Mouse (Mus musculus) neural tube, embryonic 12.5 days (tissue): Measurements from ENCODE around the gene R3hdml. TPM values are rescaled to one million over a fixed set of nuclear protein-coding genes. Genes with fewer than 3 reads are reported as not detected.

Experiments
- ATAC-seq: fragments of 200-750 bp; cut with Nextera tagmentation; 2 replicates; pipeline ENCODE4 v1.8.0; 2017; ENCODE audit warnings: low read depth, mild to moderate bottlenecking, moderate TSS enrichment, moderate library complexity; ENCODE audit not compliant: low FRiP score
- H3K27ac ChIP-seq: fragments of 300-500 bp; sonication (generic); 2 replicates; pipeline ENCODE4 v1.5.1; 2016
- H3K27me3 ChIP-seq: fragments of 300-500 bp; sonication (generic); replicated peaks from 2 replicates; pipeline ENCODE4 v1.6.1; 2016; ENCODE audit warnings: mild to moderate bottlenecking
- H3K36me3 ChIP-seq: fragments of 300-500 bp; sonication (generic); 2 replicates; pipeline ENCODE4 v1.6.1; 2016; ENCODE audit warnings: mild to moderate bottlenecking
- H3K4me1 ChIP-seq: fragments of 300-500 bp; sonication (generic); 2 replicates; pipeline ENCODE4 v1.6.1; 2016
- H3K4me2 ChIP-seq: fragments of 300-500 bp; sonication (generic); replicated peaks from 2 replicates; pipeline ENCODE4 v1.6.1; 2016; ENCODE audit warnings: mild to moderate bottlenecking
- H3K4me3 ChIP-seq: fragments of 300-500 bp; sonication (generic); 2 replicates; pipeline ENCODE4 v1.5.1; 2016
- H3K9ac ChIP-seq: fragments of 300-500 bp; sonication (generic); 2 replicates; pipeline ENCODE4 v1.6.1; 2016; ENCODE audit warnings: mild to moderate bottlenecking
- H3K9me3 ChIP-seq: fragments of 300-500 bp; sonication (generic); 2 replicates; pipeline ENCODE4 v1.6.1; 2016; ENCODE audit warnings: mild to moderate bottlenecking
- WGBS: fragments of 180-500 bp; shearing (Covaris S2); methylation state at CpG from one replicate; pipeline ENCODE4 v1.1.7; 2016; 5-methylcytosine and 5-hydroxymethylcytosine counted together
- polyA plus RNA-seq: library from polyadenylated mRNA; unstranded; fragments of >200 nt; fragmentation: Nextera tagmentation; extraction: Ambion mirVana; gene quantifications from 2 replicates; pipeline ENCODE4 v1.2.1, GENCODE M21; 2016

The R3hdml gene
- polyA plus RNA-seq, 1 experiment from 2014 or later = not detected

DNA sequence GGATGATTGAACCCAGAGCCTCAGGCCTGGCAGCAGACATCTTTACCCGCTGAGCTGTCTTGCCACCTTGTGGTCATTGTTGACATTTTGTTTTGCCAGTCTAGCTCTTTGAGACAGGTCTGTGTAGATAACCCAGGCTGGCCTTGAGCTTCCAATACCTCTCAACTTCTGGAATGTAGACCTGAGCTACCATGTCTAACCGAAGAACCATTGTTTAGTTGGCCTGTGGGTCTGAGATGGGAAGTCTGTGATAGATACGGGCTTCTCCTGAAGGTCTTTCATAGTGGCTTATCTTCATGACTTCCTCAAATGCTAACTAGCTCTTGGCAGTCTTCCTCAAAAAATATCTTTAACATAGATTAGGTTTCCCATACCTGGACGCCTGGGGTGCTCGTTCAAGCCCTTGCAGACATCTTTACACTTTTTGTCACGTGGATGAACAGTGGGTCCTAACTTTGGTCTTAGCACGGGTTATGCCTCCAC, 33.7 kb downstream of the R3hdml start:
- Histone ChIP-seq H3K36me3 (no peaks in the 10 kb centered on the region), H3K9ac (no peak overlapping the region), H3K9me3 (no peaks in the 10 kb centered on the region), H3K4me1 (no peaks in the 10 kb centered on the region), H3K4me2 (no peak overlapping the region), H3K27me3 (no peaks in the 10 kb centered on the region), H3K27ac (no peak overlapping the region), H3K4me3 (no peak overlapping the region)
- 87% methylated on average over 7 of the region's 7 CpGs for WGBS
- ATAC-seq = no peak

DNA sequence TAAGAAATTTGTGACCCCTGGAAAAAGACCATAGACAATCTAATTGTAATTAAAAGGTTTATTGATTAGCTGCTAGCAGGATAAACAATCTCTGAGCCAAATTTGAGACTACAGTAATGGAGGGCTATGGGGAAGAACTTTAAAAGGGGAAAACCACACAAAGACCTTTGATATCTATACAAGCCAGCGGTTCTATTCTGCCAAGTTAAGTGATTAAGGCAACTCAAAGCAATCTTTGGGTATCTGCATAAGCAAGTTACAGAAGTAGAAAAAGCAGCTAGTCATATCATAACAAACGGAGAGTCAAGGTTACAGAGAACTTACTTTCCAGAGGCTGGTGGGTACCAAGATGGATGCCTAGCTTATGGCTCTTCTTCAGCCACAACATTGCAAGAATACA, 35.4 kb downstream of the R3hdml start:
- H3K27ac ChIP-seq = no peak overlapping the region
- ATAC-seq = no peak
- no peaks in the 10 kb centered on the region for H3K36me3 ChIP-seq
- H3K4me3 ChIP-seq = no peak overlapping the region
- WGBS = 91% methylated on average over 2 of the region's 2 CpGs
- H3K27me3 ChIP-seq = no peaks in the 10 kb centered on the region
- H3K4me1 ChIP-seq = no peaks in the 10 kb centered on the region
- H3K4me2 ChIP-seq = no peak overlapping the region
- H3K9me3 ChIP-seq = no peaks in the 10 kb centered on the region
- no peak overlapping the region for H3K9ac ChIP-seq

DNA sequence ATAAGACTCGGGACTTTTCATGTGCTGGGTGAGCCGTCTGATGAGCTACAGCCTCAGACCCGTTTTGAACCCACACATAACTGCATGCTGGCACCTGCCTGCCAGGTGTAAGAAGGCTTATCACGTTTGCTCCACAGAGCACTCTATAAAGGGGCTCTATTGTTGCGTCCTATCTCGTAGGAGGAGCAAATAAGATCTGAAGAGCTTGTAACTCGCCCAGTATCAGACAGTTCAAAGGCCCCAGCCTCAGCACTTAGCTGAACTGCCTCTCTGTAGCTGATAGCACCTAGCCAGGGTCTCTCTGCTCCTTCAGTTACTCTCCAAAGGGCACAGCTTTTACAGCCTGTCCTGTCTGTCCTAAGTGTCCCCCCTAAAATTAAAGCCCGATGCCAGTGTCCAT, 38.3 kb downstream of the R3hdml start:
- Histone ChIP-seq H3K4me3 (no peak overlapping the region), H3K9ac (no peak overlapping the region), H3K4me1 (no peaks in the 10 kb centered on the region), H3K27me3 (no peaks in the 10 kb centered on the region), H3K4me2 (no peak overlapping the region), H3K27ac (no peak overlapping the region), H3K36me3 (no peaks in the 10 kb centered on the region), H3K9me3 (no peaks in the 10 kb centered on the region)
- 55% methylated on average over 8 of the region's 8 CpGs for WGBS
- ATAC-seq = no peak

DNA sequence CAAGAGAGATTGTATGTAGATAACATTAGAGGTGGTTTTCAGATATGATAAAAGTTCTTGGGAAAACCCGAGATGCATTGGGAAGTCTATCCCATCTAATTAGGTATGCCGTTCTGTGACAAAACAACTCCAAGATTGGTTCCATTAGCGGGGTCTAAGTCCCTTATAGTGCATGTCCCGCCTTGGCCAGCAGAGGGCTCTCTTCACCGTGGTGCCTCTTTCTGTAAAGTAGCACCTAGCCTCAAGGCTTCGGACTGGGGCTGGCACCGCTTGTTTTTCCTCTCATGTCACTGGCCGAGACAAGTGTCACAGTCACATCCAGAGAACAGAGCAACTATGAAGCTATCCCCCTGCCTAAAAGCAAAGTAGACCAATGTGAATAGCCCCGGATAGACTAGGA, 39.8 kb downstream of the R3hdml start:
- H3K4me1 ChIP-seq = no peaks in the 10 kb centered on the region
- no peak overlapping the region for H3K4me2 ChIP-seq
- H3K27ac ChIP-seq = no peak overlapping the region
- 14% methylated on average over 9 of the region's 9 CpGs for WGBS
- no peaks in the 10 kb centered on the region for H3K9me3 ChIP-seq
- no peaks in the 10 kb centered on the region for H3K27me3 ChIP-seq
- peak; percentile 18; the same call in 1 of the 2 replicates for ATAC-seq
- H3K9ac ChIP-seq = no peak overlapping the region
- no peak overlapping the region for H3K4me3 ChIP-seq
- H3K36me3 ChIP-seq = no peaks in the 10 kb centered on the region

DNA sequence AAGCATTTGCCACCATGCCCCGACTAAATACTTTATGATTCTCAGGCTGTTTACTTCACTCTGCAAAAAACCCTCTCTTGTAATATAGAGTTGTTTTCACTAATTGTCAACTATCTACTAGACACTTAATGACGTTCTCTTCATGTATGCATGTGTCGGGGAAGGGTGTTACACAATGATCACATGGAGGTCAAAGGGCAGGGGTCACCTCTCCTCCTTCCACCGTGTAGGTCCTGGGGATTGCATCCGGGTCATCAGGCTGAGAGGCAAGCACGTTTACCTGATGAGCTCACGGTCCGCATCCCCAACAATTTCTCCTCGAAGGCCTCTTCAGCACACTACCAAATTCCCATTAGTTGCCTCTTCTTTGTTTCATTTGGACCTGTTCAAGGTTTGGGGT, 41.1 kb downstream of the R3hdml start:
- no peak for ATAC-seq
- H3K4me2 ChIP-seq = no peak overlapping the region
- no peak overlapping the region for H3K27ac ChIP-seq
- no peaks in the 10 kb centered on the region for H3K36me3 ChIP-seq
- H3K9me3 ChIP-seq = no peaks in the 10 kb centered on the region
- H3K9ac ChIP-seq = no peak overlapping the region
- no peaks in the 10 kb centered on the region for H3K27me3 ChIP-seq
- H3K4me3 ChIP-seq = no peak overlapping the region
- 89% methylated on average over 9 of the region's 9 CpGs for WGBS
- H3K4me1 ChIP-seq = no peaks in the 10 kb centered on the region

DNA sequence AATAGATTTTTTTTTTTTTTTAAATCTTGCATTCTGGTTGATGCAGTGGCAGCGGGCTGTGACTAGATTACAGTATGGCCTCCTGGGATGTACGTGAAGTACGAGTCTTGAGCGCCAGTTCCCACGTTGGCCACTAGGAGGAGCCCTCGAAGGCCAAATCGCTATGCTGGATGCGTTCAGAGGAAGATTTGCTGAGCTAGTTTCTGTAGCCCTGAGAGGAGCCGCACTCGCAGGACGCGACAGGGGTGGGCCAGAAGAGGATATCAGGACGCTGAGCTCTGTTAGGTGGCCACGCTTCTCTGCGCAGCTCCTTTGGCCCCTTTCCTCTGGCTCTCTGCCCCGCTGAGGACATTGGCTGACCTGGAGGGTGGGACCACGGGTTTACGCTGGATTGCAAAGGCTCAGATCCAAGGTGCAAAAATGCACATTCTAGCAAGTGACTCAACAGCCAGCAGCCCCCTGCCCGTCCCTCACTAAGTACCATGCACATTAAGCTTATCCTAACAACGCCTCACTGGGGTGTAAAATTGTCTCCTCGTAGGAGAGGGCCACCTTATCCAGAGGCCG, 42.9 kb downstream of the R3hdml start:
- Histone ChIP-seq H3K27me3 (no peaks in the 10 kb centered on the region), H3K4me1 (no peaks in the 10 kb centered on the region), H3K9me3 (no peaks in the 10 kb centered on the region), H3K27ac (no peak overlapping the region), H3K9ac (peak overlapping the region; percentile 55), H3K4me3 (peak overlapping the region; percentile 22; the same call in 1 of the 2 replicates), H3K4me2 (peak overlapping the region; percentile 64), H3K36me3 (no peaks in the 10 kb centered on the region)
- WGBS = 10% methylated on average over 22 of the region's 22 CpGs
- ATAC-seq = peak; percentile 74

DNA sequence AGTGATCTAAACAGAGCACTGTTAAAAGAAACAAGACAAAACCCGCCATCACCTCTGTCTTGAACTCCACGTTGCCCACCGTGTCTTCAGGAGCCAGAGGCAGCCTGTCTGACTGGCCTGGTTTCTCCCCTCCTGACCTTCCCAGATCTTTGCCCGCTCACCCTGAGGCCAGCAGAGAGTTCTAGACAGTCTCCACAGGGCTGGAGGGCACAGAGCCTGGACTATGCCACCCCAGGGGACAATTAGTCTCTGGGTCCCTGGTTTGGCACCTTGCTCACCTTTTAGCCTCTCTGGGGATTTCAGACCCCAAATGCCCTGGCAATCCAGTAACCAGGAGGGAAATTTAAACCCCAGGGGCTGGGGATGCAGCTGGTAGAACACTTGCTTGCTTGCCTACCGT, 45.3 kb downstream of the R3hdml start:
- Histone ChIP-seq H3K27ac (no peak overlapping the region), H3K4me2 (no peak overlapping the region), H3K36me3 (no peaks in the 10 kb centered on the region), H3K9ac (no peak overlapping the region), H3K4me1 (no peaks in the 10 kb centered on the region), H3K27me3 (no peaks in the 10 kb centered on the region), H3K4me3 (no peak overlapping the region), H3K9me3 (no peaks in the 10 kb centered on the region)
- WGBS = 85% methylated on average over 5 of the region's 5 CpGs
- ATAC-seq = no peak

DNA sequence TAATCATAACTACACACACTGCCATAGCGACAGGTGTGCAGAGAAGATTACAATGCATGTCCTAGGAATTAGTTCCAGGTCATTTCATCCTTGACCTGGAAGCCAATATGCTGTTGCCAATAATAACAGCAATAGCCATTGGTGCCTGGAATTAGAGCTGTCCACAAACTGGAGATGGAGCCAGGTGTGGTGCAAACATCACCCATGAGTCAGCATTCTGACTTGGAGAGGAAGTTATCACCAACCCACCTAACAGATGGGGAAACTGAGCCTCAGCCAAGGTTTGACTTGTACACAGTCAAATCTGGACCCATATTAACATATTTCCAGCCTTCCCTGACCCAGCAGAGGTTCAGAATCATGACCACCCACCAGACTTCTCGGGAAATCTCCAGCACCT, 46.3 kb downstream of the R3hdml start:
- Histone ChIP-seq H3K4me1 (no peaks in the 10 kb centered on the region), H3K9me3 (no peaks in the 10 kb centered on the region), H3K4me2 (no peak overlapping the region), H3K27ac (no peak overlapping the region), H3K27me3 (no peaks in the 10 kb centered on the region), H3K4me3 (no peak overlapping the region), H3K9ac (no peak overlapping the region), H3K36me3 (no peaks in the 10 kb centered on the region)
- WGBS = 91% methylated on average over 2 of the region's 2 CpGs
- no peak for ATAC-seq

DNA sequence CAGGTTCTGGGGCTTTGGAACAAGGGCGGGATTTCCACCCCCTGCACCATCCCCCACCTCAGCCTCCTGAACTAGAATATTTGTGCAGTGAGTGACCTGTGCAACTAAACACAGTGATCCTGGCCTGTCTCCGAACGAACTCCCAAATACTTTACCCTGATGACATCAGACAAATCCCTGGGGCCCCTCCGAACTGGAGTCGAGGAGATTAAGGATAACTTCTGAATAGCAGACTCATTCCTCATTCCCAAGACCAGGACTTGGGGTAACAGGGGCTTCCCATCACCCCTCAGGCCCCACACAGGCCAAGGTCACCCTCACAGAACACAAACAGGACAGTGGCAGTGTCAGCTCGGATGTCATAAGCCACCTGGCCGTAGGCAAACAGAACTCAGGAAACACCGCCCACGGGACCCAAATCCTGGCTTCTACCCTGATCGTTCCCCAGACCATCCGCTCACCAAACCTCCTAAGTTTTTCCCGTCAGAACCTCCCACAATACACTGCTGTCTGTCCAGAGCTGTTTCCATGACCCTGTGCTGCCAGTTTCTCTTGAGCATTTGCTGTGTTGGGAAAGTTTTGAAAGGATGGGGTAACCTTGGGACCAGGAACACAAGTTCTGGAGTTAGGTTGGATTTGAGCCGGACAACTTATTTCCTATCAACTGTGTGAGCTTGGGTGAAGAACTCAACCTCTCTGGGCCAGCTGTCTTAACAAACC, 47.4 kb downstream of the R3hdml start:
- Histone ChIP-seq H3K4me3 (no peak overlapping the region), H3K27ac (no peak overlapping the region), H3K4me2 (no peak overlapping the region), H3K36me3 (no peaks in the 10 kb centered on the region), H3K27me3 (no peaks in the 10 kb centered on the region), H3K9ac (no peak overlapping the region), H3K4me1 (no peaks in the 10 kb centered on the region), H3K9me3 (no peaks in the 10 kb centered on the region)
- ATAC-seq = no peak
- WGBS = 83% methylated on average over 13 of the region's 13 CpGs

DNA sequence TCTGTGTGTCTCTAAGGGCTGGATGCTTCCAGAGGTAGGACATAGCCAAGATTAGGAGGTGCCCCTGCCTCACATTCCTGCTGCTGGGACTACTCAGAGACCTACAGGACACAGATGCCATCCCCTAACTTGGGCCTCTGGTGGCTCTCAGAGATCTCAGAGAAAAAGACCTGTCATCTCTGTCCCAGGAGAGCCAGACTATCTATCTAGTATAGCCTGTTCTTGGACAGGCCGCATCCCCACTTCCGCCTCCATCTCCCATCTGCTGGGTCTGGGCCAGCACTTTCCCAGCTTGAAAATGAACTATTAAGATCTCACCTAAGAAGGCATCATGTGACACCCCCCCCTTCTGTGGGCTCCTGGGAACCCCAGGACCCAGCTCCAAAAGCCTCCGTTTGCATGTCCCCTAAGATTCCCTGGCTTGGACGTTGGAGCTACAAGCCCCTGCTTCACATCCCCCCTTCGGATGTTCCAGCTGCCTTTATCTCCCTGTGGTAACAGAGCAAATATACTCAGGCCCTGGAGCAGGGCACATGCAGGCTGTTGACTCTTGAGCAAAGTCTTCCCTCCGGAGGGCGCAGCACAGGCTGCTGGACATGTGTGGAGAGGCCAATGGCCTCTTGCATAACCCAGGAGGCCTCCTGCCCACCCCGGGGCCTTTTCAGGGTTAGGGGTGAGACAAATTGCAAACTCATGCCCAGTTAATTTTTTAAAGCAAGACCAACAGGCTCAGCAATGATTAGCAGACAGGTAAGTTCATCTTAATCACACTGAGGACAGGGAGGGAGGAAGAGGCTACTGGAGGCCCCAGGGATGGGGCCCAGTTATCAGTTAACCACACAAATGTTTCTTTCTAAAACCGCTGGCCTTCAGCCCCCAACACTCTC, 48.4 kb downstream of the R3hdml start:
- Histone ChIP-seq H3K36me3 (no peaks in the 10 kb centered on the region), H3K27ac (no peak overlapping the region), H3K9me3 (no peaks in the 10 kb centered on the region), H3K9ac (no peak overlapping the region), H3K4me1 (no peaks in the 10 kb centered on the region), H3K4me2 (no peak overlapping the region), H3K27me3 (no peaks in the 10 kb centered on the region), H3K4me3 (no peak overlapping the region)
- WGBS = 82% methylated on average over 9 of the region's 9 CpGs
- ATAC-seq = no peak

DNA sequence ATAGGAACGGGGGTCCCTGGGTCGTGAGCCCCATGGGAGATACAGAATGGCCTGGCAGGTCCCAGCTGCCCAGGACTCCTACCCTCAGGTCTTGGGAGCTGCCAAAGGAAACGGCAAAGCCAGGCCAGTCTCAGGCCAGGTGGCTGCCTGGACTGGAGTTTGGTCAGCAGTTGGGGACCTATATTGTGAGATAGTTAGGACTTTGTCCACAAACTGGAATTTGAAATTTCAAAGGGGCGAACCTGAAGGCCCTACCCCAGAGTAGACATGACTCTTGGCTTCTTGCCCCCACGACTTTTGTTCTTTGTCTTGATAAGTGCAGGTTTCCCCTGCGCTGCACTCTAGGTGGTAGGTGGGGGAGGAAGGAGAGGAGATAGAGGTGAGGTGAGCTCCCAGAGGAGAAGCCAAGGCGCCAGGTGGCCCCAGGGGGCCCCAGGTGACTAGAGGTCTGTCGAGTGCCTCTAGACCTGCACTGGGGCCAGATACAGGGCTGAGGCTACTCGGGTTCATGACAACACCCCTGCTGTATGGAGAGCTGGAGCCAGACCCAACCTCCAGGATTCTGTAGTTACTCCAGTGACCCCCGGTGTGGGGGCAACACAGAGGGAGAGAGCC, 49.6 kb downstream of the R3hdml start:
- Histone ChIP-seq H3K36me3 (no peaks in the 10 kb centered on the region), H3K9me3 (no peaks in the 10 kb centered on the region), H3K4me1 (no peaks in the 10 kb centered on the region), H3K4me2 (no peak overlapping the region), H3K9ac (no peak overlapping the region), H3K27me3 (no peaks in the 10 kb centered on the region), H3K4me3 (no peak overlapping the region), H3K27ac (no peak overlapping the region)
- WGBS = 79% methylated on average over 10 of the region's 10 CpGs
- no peak for ATAC-seq

DNA sequence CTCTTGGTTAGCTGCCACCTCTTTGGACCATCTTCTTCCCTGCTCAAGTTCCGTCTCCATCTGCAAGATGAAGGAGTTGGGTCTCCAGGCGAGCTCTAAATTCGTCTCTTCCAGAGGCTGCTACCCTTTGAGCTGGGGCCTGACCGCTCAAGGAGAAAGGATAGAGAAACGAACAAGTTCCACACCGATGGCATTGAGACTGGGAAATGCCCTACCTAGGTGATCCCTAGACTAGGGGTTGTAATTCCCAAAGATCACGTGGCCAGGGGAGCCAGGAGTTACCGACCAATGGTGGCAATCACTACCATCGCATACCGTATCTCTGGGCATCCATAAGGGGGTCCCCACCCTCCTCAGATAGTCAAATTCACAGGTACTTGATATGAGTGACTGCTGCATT, 50.6 kb downstream of the R3hdml start:
- no peaks in the 10 kb centered on the region for H3K27me3 ChIP-seq
- no peaks in the 10 kb centered on the region for H3K4me1 ChIP-seq
- no peaks in the 10 kb centered on the region for H3K9me3 ChIP-seq
- H3K36me3 ChIP-seq = no peaks in the 10 kb centered on the region
- H3K4me2 ChIP-seq = no peak overlapping the region
- H3K9ac ChIP-seq = no peak overlapping the region
- H3K27ac ChIP-seq = no peak overlapping the region
- H3K4me3 ChIP-seq = no peak overlapping the region
- ATAC-seq = no peak
- 92% methylated on average over 10 of the region's 10 CpGs for WGBS
